Mouse (Mus musculus) liver, adult (tissue): Measurements from ENCODE around the gene Scube3.

ENCODE experiments used
- GATA4 ChIP-seq: IDR thresholded peaks from 2 replicates; pipeline ENCODE4 v1.6.1; 2014; ENCODE audit warnings: mild to moderate bottlenecking, low read length; ENCODE audit not compliant: insufficient replicate concordance

Gene Scube3

DNA sequence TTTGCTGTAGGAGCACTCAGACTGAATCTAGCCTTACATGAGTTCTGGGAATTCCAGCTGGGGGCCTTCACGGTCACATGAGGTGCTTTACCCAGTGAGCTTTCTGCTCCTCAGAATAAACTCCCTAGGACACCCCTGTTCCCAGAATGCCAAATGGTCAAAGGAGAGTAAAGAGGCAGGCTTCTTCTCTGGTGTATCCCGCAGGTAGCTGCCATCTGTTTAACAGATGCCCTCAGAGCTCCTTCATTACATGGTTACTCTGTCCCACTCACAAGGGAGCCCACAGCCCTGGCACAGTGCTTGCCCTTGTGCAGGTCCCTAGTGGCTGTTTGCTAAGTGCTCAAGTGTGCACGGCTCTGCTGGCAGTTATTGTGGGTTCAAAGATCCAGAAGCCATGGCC, 6.3 kb downstream of the Scube3 start:
- no peak for TF ChIP-seq GATA4

- no peak for TF ChIP-seq GATA4
These were observed 7.8 kb downstream of the Scube3 start for GRCm38 (mm10) chr17:28149734-28150133.

GRCm38 (mm10) chr17:28150456-28150855, 8.5 kb downstream of the Scube3 start:
- TF ChIP-seq GATA4 = no peak

- TF ChIP-seq GATA4 = no peak
These were observed 11.2 kb downstream of the Scube3 start for GRCm38 (mm10) chr17:28153095-28153494.

- no peak for TF ChIP-seq GATA4
These were observed 13.0 kb downstream of the Scube3 start for GRCm38 (mm10) chr17:28154970-28155369.

- no peak for TF ChIP-seq GATA4
These were observed 18.4 kb downstream of the Scube3 start for GRCm38 (mm10) chr17:28160361-28160760.

- no peak for TF ChIP-seq GATA4
These were observed 19.5 kb downstream of the Scube3 start for GRCm38 (mm10) chr17:28161310-28161881.

- no peak for TF ChIP-seq GATA4
These were observed 21.7 kb downstream of the Scube3 start for GRCm38 (mm10) chr17:28163666-28164065.

- TF ChIP-seq GATA4 = no peak
These were observed 28.7 kb downstream of the Scube3 start for GRCm38 (mm10) chr17:28170460-28171305.

DNA sequence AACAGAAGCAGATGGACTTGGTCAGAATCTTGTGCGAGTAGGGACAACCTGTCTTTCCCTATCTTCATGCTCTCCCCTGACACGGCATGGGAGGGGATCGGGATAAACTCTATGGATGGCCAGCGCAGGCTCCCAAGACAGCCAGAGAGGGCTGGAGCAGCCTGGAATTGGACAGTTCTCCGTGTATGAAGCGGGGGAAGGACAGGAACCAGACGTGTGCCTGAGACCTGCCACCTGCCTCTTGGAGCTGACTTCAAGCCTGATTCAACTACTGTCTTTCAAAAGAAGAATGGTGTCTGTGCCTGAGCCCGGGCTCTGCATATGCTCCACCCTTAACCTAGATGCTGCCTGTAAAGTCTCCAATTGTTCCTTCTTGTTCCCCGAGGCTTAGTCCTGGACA, 30.7 kb downstream of the Scube3 start:
- TF ChIP-seq GATA4 = no peak

GRCm38 (mm10) chr17:28176775-28177539, 35.0 kb downstream of the Scube3 start, which contains the start of gene Zfp523:
Gene Zfp523, plus strand, starts transcription at chr17:28177129.
- TF ChIP-seq GATA4 = no peak

DNA sequence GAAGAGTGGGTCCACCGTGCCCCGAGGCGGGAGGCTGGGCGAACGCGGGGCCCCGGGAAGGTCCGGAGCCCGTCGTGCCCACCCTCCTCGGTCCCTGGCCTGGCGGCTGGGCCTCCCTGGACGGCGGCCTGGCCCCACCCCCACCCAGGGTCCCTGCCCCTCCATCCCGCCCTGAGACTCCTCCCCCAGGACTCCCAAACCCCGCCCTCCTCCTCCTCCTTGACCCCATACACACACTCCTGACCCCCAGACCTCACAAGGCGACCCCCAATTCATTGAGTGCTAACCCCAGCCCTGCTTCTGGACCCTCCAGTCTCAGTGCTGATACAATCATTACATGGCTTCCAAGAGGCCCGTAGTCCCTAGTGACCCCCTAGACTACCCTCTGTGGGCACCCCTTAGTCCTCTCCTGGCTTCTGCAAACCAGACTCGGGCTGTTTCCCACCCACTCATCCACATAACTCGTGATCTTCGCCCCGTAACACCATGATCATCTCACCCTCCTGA, 35.7 kb downstream of the Scube3 start:
- TF ChIP-seq GATA4 = no peak

- no peak for TF ChIP-seq GATA4
These were observed 38.4 kb downstream of the Scube3 start for GRCm38 (mm10) chr17:28180331-28180730.

DNA sequence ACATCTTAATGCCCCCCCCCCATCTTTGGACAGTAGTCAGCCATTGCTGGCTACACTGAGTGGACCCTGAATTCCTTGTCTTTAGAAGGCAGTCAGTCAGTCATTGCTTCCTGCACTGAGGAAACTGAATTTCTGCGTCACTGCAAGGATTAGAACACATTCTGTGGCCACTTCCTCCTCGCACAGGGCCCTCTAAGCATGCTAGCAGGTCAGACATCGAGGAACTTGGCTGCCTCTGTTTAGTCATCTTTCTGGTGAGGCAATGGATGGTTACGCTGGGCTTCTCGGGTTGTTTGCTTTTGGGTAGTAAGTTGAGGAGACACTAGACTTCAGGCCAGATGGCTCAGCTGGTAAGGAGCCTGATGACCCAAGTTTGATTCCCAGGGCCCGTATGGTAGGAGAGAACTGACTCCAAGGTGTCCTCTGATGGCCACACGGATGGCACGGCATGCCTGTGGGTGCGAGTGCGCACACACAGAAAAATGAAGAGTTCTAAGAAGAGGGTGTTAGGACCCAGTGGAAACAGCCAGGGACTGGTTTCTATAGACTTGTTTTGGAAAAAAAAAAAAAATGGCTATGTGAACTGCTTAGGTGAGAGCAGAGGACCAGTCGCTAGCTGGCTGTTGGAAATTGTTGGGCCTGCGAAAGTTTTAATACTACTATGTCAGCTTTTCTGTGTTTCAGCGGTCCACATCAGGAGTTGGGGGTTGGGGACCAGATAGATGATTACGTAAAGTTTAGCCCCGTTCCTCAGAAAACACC, 39.0 kb downstream of the Scube3 start:
- TF ChIP-seq GATA4 = no peak
